Comparison of ENCODE assay signal across 28 mouse cellular contexts in genomic region chr1:75660336-75661100, GRCm38 (mm10).
DNase-seq lines count a peak whose midpoint lies in the region; ATAC-seq and TF ChIP-seq lines count a peak whose summit lies in the region.
"Had no signal": no experiment of that assay in that cellular context is flagged by ENCODE, and none has a peak within 500 bp of the region (broad histone marks: within the 10 kb centered on the region; RNA-seq: fewer than 3 reads in every experiment).

No protein-coding gene starts in this region.

- peak; percentile 26 for DNase-seq in adrenal gland, adult 8-10 months
- DNase-seq in adrenal gland, adult 18-20 months (ENCODE audit: low spot score in 2 of 2), result no peak
- peak; percentile 63 for DNase-seq in liver, postnatal 0 days
- no peak for DNase-seq in left cerebral cortex, adult 8-10 months (ENCODE audit: low spot score in 2 of 2)
- DNase-seq: adrenal gland, postnatal 10 days; B cell, adult 2 months; cerebellum, adult 11 months; cerebellum, adult 2 months; cerebellum, adult 9-11 months; cerebellum, postnatal 25 days; forebrain, postnatal 0 days; gastrocnemius, adult 2 months; gastrocnemius, postnatal 14 days; heart, adult 18-20 months; heart, postnatal 10 days; heart, postnatal 36 days had no signal

- TF ChIP-seq CTCF in liver, postnatal 0 days (IDR thresholded peaks at IDR 0.05; ENCODE audit: low read depth), result no peak

- peak; percentile 45 for ATAC-seq in liver, embryonic 16.5 days (ENCODE audit: low read depth)
- ATAC-seq in liver, embryonic 12.5 days, result no peak
- ATAC-seq in liver, postnatal 0 days, result peak; percentile 97
- ATAC-seq: forebrain, embryonic 14.5 days; forebrain, postnatal 0 days; hindbrain, embryonic 16.5 days; Patski had no signal

- 45% methylated on average over 7 of the region's 7 CpGs for WGBS in liver, embryonic 16.5 days (ENCODE audit: insufficient replicate concordance)
- 65% methylated on average over 7 of the region's 7 CpGs for WGBS in liver, embryonic 12.5 days (ENCODE audit: insufficient replicate concordance)
- 46% methylated on average over 7 of the region's 7 CpGs for WGBS in liver, postnatal 0 days (ENCODE audit: insufficient replicate concordance)

- H3K4me1 ChIP-seq in liver, embryonic 16.5 days (ENCODE audit: control insufficient read depth, low read depth, low read length), result no peaks in the 10 kb centered on the region
- H3K4me1 ChIP-seq in liver, embryonic 12.5 days, result no peaks in the 10 kb centered on the region
- peaks cover 5% of the 10 kb centered on the region for H3K4me1 ChIP-seq in liver, postnatal 0 days (ENCODE audit: insufficient read depth)

- no peak overlapping the region for H3K27ac ChIP-seq in liver, embryonic 16.5 days (ENCODE audit: low read length)
- no peak overlapping the region for H3K27ac ChIP-seq in liver, embryonic 12.5 days
- peak overlapping the region; percentile 77 for H3K27ac ChIP-seq in liver, postnatal 0 days (ENCODE audit: low read depth)
- H3K27ac ChIP-seq: embryonic facial prominence, embryonic 12.5 days; embryonic facial prominence, embryonic 15.5 days; gastrocnemius, adult 2 months; heart, embryonic 15.5 days; hindbrain, embryonic 10.5 days; hindbrain, embryonic 13.5 days had no signal

- H3K27me3 ChIP-seq in liver, embryonic 16.5 days (ENCODE audit: control insufficient read depth, insufficient read depth, low read depth, low read length), result no peaks in the 10 kb centered on the region
- H3K27me3 ChIP-seq in liver, embryonic 12.5 days (replicated peaks), result 0 out of 2 replicates have a peak, but pooled peaks cover 2% of the 10 kb centered on the region
- H3K27me3 ChIP-seq in liver, postnatal 0 days (ENCODE audit: insufficient read depth, low read length), result no peaks in the 10 kb centered on the region
- H3K27me3 ChIP-seq: embryonic facial prominence, embryonic 12.5 days; embryonic facial prominence, embryonic 15.5 days; Patski had no signal

- no peak overlapping the region for H3K4me2 ChIP-seq in liver, embryonic 16.5 days (ENCODE audit: low read depth, low read length)
- H3K4me2 ChIP-seq in liver, embryonic 12.5 days, result no peak overlapping the region
- H3K4me2 ChIP-seq in liver, postnatal 0 days (ENCODE audit: low read depth, low read length), result no peak overlapping the region
- H3K4me2 ChIP-seq: embryonic facial prominence, embryonic 12.5 days; embryonic facial prominence, embryonic 15.5 days; heart, embryonic 12.5 days; heart, embryonic 15.5 days; hindbrain, embryonic 13.5 days had no signal

- H3K9ac ChIP-seq in liver, embryonic 16.5 days (ENCODE audit: low read depth, low read length), result no peak overlapping the region
- H3K9ac ChIP-seq in liver, embryonic 12.5 days, result no peak overlapping the region
- H3K9ac ChIP-seq in liver, postnatal 0 days (replicated peaks), result no peak overlapping the region
- H3K9ac ChIP-seq: embryonic facial prominence, embryonic 12.5 days; embryonic facial prominence, embryonic 15.5 days; forebrain, postnatal 0 days; heart, embryonic 12.5 days; heart, embryonic 15.5 days; hindbrain, embryonic 13.5 days had no signal

- H3K36me3 ChIP-seq in liver, embryonic 16.5 days (ENCODE audit: control insufficient read depth, insufficient read depth), result no peaks in the 10 kb centered on the region
- H3K36me3 ChIP-seq in liver, embryonic 12.5 days, result no peaks in the 10 kb centered on the region
- H3K36me3 ChIP-seq in liver, postnatal 0 days (replicated peaks; ENCODE audit: insufficient read depth, low read length), result no peaks in the 10 kb centered on the region
- H3K36me3 ChIP-seq: embryonic facial prominence, embryonic 12.5 days; embryonic facial prominence, embryonic 15.5 days; G1E; heart, embryonic 12.5 days; heart, embryonic 15.5 days; hindbrain, embryonic 10.5 days; hindbrain, embryonic 13.5 days had no signal

- TF ChIP-seq EP300 in liver, postnatal 0 days (IDR thresholded peaks at IDR 0.05; ENCODE audit: low read depth), result peak; percentile 32; the same call in 1 of the 2 replicates

- H3K9me3 ChIP-seq in liver, embryonic 16.5 days (replicated peaks; ENCODE audit: control insufficient read depth, low read length), result no peaks in the 10 kb centered on the region
- H3K9me3 ChIP-seq in liver, embryonic 12.5 days (replicated peaks), result no peaks in the 10 kb centered on the region
- no peaks in the 10 kb centered on the region for H3K9me3 ChIP-seq in liver, postnatal 0 days (ENCODE audit: low read length)
- H3K9me3 ChIP-seq: embryonic facial prominence, embryonic 12.5 days; embryonic facial prominence, embryonic 15.5 days; heart, embryonic 15.5 days; hindbrain, embryonic 13.5 days had no signal

- no peak overlapping the region for H3K4me3 ChIP-seq in liver, embryonic 16.5 days (ENCODE audit: low read depth, low read length)
- H3K4me3 ChIP-seq in liver, embryonic 12.5 days, result no peak overlapping the region
- no peak overlapping the region for H3K4me3 ChIP-seq in liver, postnatal 0 days (ENCODE audit: low read depth, low read length)
- H3K4me3 ChIP-seq: embryonic facial prominence, embryonic 12.5 days; embryonic facial prominence, embryonic 15.5 days; gastrocnemius, adult 2 months; heart, embryonic 12.5 days; heart, embryonic 15.5 days; hindbrain, embryonic 10.5 days; hindbrain, embryonic 13.5 days had no signal

Comparison
In these comparisons a context has a peak if more than half of its experiments do, and no peak if none do; other contexts are left out.
1. DNase-seq: peak in adrenal gland, adult 8-10 months (single experiment) and liver, postnatal 0 days (single experiment); none in adrenal gland, adult 18-20 months (0 of 2) and left cerebral cortex, adult 8-10 months (0 of 2).